In the genomic region with DNA sequence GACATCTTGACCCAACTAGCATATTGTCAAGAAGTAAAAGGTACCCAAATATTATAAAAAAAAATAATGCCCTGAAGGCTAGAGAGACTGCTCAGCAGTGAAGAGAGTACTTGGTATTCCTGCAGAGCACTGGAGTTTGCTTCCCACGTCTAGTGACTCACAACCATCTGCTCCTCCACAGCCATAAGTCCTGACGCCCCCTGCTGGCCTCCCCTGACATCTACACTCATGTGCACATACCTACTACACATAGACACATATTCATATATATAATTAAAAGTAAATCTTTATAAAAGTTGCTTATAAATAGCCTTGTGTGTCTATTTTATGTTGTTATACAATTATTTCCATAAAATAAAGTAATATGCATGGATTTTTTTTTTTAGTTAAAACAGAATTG, we compare ENCODE assay signal across 23 mouse cellular contexts. TPM values are rescaled to one million over a fixed set of nuclear protein-coding genes. Genes with fewer than 3 reads are reported as not detected.
A peak's percentile ranks its signal among the peaks of the same experiment; 100 is the strongest.
DNase-seq lines count a peak whose midpoint lies in the region; ATAC-seq and TF ChIP-seq lines count a peak whose summit lies in the region.
"Had no signal": no experiment of that assay in that cellular context is flagged by ENCODE, and none has a peak within 500 bp of the region (broad histone marks: within the 10 kb centered on the region; RNA-seq: fewer than 3 reads in every experiment).

No protein-coding gene starts in this region.

- ATAC-seq in liver, postnatal 0 days: no peak
- ATAC-seq in liver, embryonic 12.5 days: no peak
- ATAC-seq: forebrain, embryonic 13.5 days had no signal

- H3K36me3 ChIP-seq in heart, embryonic 10.5 days: peaks cover 25% of the 10 kb centered on the region
- H3K36me3 ChIP-seq in liver, postnatal 0 days (replicated peaks; ENCODE audit: insufficient read depth, low read length): no peaks in the 10 kb centered on the region; the same call in 1 of the 2 replicates
- H3K36me3 ChIP-seq in liver, embryonic 12.5 days: 0 out of 2 replicates have a peak, but pooled peaks cover 4% of the 10 kb centered on the region
- peaks cover 0 to 3% of the 10 kb centered on the region in 2 experiments; a peak in 3 of 4 replicates for H3K36me3 ChIP-seq in MEL (ENCODE audit: control insufficient read depth in 1 of 2, insufficient read depth in 2 of 2, low read length in 2 of 2)
- H3K36me3 ChIP-seq in limb, embryonic 10.5 days: peaks cover 11% of the 10 kb centered on the region
- H3K36me3 ChIP-seq: G1E had no signal

- H3K9ac ChIP-seq in liver, postnatal 0 days (replicated peaks): no peak overlapping the region
- no peak overlapping the region for H3K9ac ChIP-seq in liver, embryonic 12.5 days
- H3K9ac ChIP-seq in MEL (ENCODE audit: control insufficient read depth, low read depth, low read length, poor library complexity, severe bottlenecking): no peak overlapping the region
- H3K9ac ChIP-seq: forebrain, embryonic 13.5 days; heart, embryonic 13.5 days; kidney, embryonic 15.5 days; limb, embryonic 13.5 days; neural tube, embryonic 15.5 days had no signal

- H3K4me3 ChIP-seq in heart, embryonic 10.5 days: no peak overlapping the region
- no peak overlapping the region for H3K4me3 ChIP-seq in liver, postnatal 0 days (ENCODE audit: low read depth, low read length)
- H3K4me3 ChIP-seq in liver, embryonic 12.5 days: no peak overlapping the region
- no peak overlapping the region for H3K4me3 ChIP-seq in MEL (ENCODE audit: control insufficient read depth in 1 of 2, insufficient read depth in 1 of 2, low read depth in 2 of 2, low read length in 2 of 2)
- H3K4me3 ChIP-seq in cortical plate, adult 2 months (ENCODE audit: insufficient read depth, low read length): no peak overlapping the region
- no peak overlapping the region for H3K4me3 ChIP-seq in limb, embryonic 10.5 days
- H3K4me3 ChIP-seq: forebrain, embryonic 13.5 days; heart, embryonic 13.5 days; kidney, embryonic 15.5 days; limb, embryonic 13.5 days; midbrain, embryonic 10.5 days; neural tube, embryonic 15.5 days had no signal

- H3K9me3 ChIP-seq in heart, embryonic 10.5 days: no peaks in the 10 kb centered on the region
- H3K9me3 ChIP-seq in liver, postnatal 0 days (ENCODE audit: low read length): no peaks in the 10 kb centered on the region
- no peaks in the 10 kb centered on the region; the same call in 1 of the 2 replicates for H3K9me3 ChIP-seq in liver, embryonic 12.5 days (replicated peaks)
- H3K9me3 ChIP-seq in MEL (replicated peaks; ENCODE audit: insufficient read depth, low read length): no peaks in the 10 kb centered on the region
- no peaks in the 10 kb centered on the region for H3K9me3 ChIP-seq in limb, embryonic 10.5 days (replicated peaks)
- H3K9me3 ChIP-seq: forebrain, embryonic 13.5 days; heart, embryonic 13.5 days; kidney, embryonic 15.5 days; midbrain, embryonic 10.5 days; neural tube, embryonic 15.5 days had no signal

- no peak for TF ChIP-seq RAD21 in MEL (IDR thresholded peaks at IDR 0.05; ENCODE audit: low read depth, low read length)

- no peak for TF ChIP-seq POLR2A in MEL (IDR thresholded peaks at IDR 0.05; ENCODE audit: control insufficient read depth in 1 of 2, insufficient read depth in 1 of 2, low read depth in 1 of 2, low read length in 2 of 2, poor library complexity in 1 of 2)
- no peak for TF ChIP-seq POLR2A in cortical plate, adult 2 months (IDR thresholded peaks at IDR 0.05; ENCODE audit: extremely low read depth, insufficient read depth, low read length)

- H3K27ac ChIP-seq in heart, embryonic 10.5 days: no peak overlapping the region
- no peak overlapping the region for H3K27ac ChIP-seq in liver, postnatal 0 days (ENCODE audit: low read depth)
- no peak overlapping the region for H3K27ac ChIP-seq in liver, embryonic 12.5 days
- no peak overlapping the region for H3K27ac ChIP-seq in MEL (ENCODE audit: control insufficient read depth, low read depth, low read length)
- H3K27ac ChIP-seq in cortical plate, adult 2 months (ENCODE audit: insufficient read depth, low read length): no peak overlapping the region
- H3K27ac ChIP-seq in limb, embryonic 10.5 days: no peak overlapping the region
- H3K27ac ChIP-seq: forebrain, embryonic 13.5 days; heart, embryonic 13.5 days; kidney, embryonic 15.5 days; limb, embryonic 13.5 days; midbrain, embryonic 10.5 days; neural tube, embryonic 15.5 days had no signal

- H3K4me2 ChIP-seq in liver, postnatal 0 days (ENCODE audit: low read depth, low read length): no peak overlapping the region
- H3K4me2 ChIP-seq in liver, embryonic 12.5 days: no peak overlapping the region
- H3K4me2 ChIP-seq: forebrain, embryonic 13.5 days; heart, embryonic 13.5 days; kidney, embryonic 15.5 days; limb, embryonic 13.5 days; neural tube, embryonic 15.5 days had no signal

- TF ChIP-seq EP300 in liver, postnatal 0 days (IDR thresholded peaks at IDR 0.05; ENCODE audit: low read depth): no peak
- TF ChIP-seq EP300 in MEL (IDR thresholded peaks at IDR 0.05; ENCODE audit: low read depth in 1 of 2, low read length in 2 of 2): no peak

- 70% methylated on average over 2 of the region's 2 CpGs for WGBS in heart, embryonic 10.5 days
- 82% methylated on average over 2 of the region's 2 CpGs for WGBS in liver, postnatal 0 days (ENCODE audit: insufficient replicate concordance)
- WGBS in liver, embryonic 12.5 days (ENCODE audit: insufficient replicate concordance): 53% methylated on average over 2 of the region's 2 CpGs
- WGBS in limb, embryonic 10.5 days: 82% methylated on average over 2 of the region's 2 CpGs

- no peaks in the 10 kb centered on the region for H3K79me2 ChIP-seq in MEL (ENCODE audit: control insufficient read depth, insufficient read depth, low read length, poor library complexity)

- no peaks in the 10 kb centered on the region for H3K27me3 ChIP-seq in heart, embryonic 10.5 days (ENCODE audit: insufficient read depth, poor library complexity, severe bottlenecking)
- H3K27me3 ChIP-seq in liver, postnatal 0 days (ENCODE audit: insufficient read depth, low read length): no peaks in the 10 kb centered on the region
- H3K27me3 ChIP-seq in liver, embryonic 12.5 days (replicated peaks): no peaks in the 10 kb centered on the region
- H3K27me3 ChIP-seq in MEL (ENCODE audit: control insufficient read depth in 1 of 2, insufficient read depth in 2 of 2, low read length in 2 of 2): no peaks in the 10 kb centered on the region
- no peaks in the 10 kb centered on the region for H3K27me3 ChIP-seq in limb, embryonic 10.5 days (ENCODE audit: low read depth, poor library complexity, severe bottlenecking)
- H3K27me3 ChIP-seq: forebrain, embryonic 13.5 days; heart, embryonic 13.5 days; kidney, embryonic 15.5 days; limb, embryonic 13.5 days; neural tube, embryonic 15.5 days had no signal

- peak; percentile 82 for DNase-seq in heart, adult 11 months
- no peak for DNase-seq in heart, embryonic 10.5 days (ENCODE audit: low spot score)
- DNase-seq in liver, postnatal 0 days: no peak
- DNase-seq in MEL (ENCODE audit: low read depth, low spot score) (peak; percentile 25), adipocyte (ENCODE audit: low spot score) (no peak)
- no peak for DNase-seq in limb, embryonic 10.5 days (ENCODE audit: low spot score)
- DNase-seq: adrenal gland, postnatal 14 days; heart, postnatal 4 days; lung, adult 18-20 months; lung, postnatal 4 days; thymus, postnatal 14 days had no signal

- no peaks in the 10 kb centered on the region for H3K4me1 ChIP-seq in heart, embryonic 10.5 days
- no peaks in the 10 kb centered on the region for H3K4me1 ChIP-seq in liver, postnatal 0 days (ENCODE audit: insufficient read depth)
- H3K4me1 ChIP-seq in liver, embryonic 12.5 days: no peaks in the 10 kb centered on the region; the same call in 1 of the 2 replicates
- H3K4me1 ChIP-seq in MEL (ENCODE audit: control insufficient read depth in 1 of 2, insufficient read depth in 2 of 2, low read length in 2 of 2): no peaks in the 10 kb centered on the region
- no peaks in the 10 kb centered on the region for H3K4me1 ChIP-seq in cortical plate, adult 2 months (ENCODE audit: control insufficient read depth, insufficient read depth, low read length)
- no peaks in the 10 kb centered on the region for H3K4me1 ChIP-seq in limb, embryonic 10.5 days
- H3K4me1 ChIP-seq: forebrain, embryonic 13.5 days; heart, embryonic 13.5 days; kidney, embryonic 15.5 days; limb, embryonic 13.5 days; midbrain, embryonic 10.5 days; neural tube, embryonic 15.5 days had no signal

- 0 out of 2 replicates have a peak, but pooled peaks have one; percentile 14 for TF ChIP-seq CTCF in liver, postnatal 0 days (IDR thresholded peaks at IDR 0.05; ENCODE audit: low read depth)
- TF ChIP-seq CTCF in MEL (IDR thresholded peaks at IDR 0.05 in 2 of 3, conservative IDR thresholded peaks at IDR 0.05 in 1 of 3; ENCODE audit: control insufficient read depth in 1 of 3, insufficient read depth in 1 of 3, low read depth in 2 of 3, low read length in 3 of 3, poor library complexity in 1 of 3, severe bottlenecking in 1 of 3): peak; percentile 16 to 46 (median 31); a peak in 5 of 6 replicates
- TF ChIP-seq CTCF in cortical plate, adult 2 months (IDR thresholded peaks at IDR 0.05; ENCODE audit: extremely low read depth, insufficient read depth, low read length): peak; percentile 11; the same call in 1 of the 2 replicates

TF ChIP-seq in MEL, 35 proteins besides CTCF, POLR2A, EP300 and RAD21 (continues in another document):
- TF ChIP-seq CHD2 (IDR thresholded peaks at IDR 0.05; ENCODE audit: low read length): no peak
- TF ChIP-seq POLR2AphosphoS2 (IDR thresholded peaks at IDR 0.05; ENCODE audit: low read length): no peak
- TF ChIP-seq MYC (IDR thresholded peaks at IDR 0.05; ENCODE audit: low read depth, low read length): no peak

RNA-seq across cellular contexts. Expression of a gene that starts 24.5 kb away (rescaled TPM):
- polyA plus RNA-seq in heart, embryonic 10.5 days (2016; fragmentation: Nextera tagmentation; extraction: Ambion mirVana): 72.7 and 75.8 TPM in 2 replicates
- 18.3 and 19.7 TPM in 2 replicates for polyA plus RNA-seq in liver, postnatal 0 days (2015; fragmentation: Nextera tagmentation; extraction: Ambion mirVana)
- 26.2 and 27.2 TPM in 2 replicates for polyA plus RNA-seq in liver, embryonic 12.5 days (2016; fragmentation: Nextera tagmentation; extraction: Ambion mirVana)
- total RNA-seq in MEL (2012; rRNA removed): 23.0 and 23.7 TPM in 2 replicates
- polyA plus RNA-seq in MEL (2012; ENCODE audit: insufficient read depth in 1 of 2, insufficient read length in 2 of 2, low read depth in 1 of 2, low replicate concordance in 2 of 2, missing spikeins in 1 of 2): 10 to 100 TPM in 1 of 2 experiments, not detected in 1; 37.5 TPM
- 168 and 176 TPM in 2 replicates for polyA plus RNA-seq in cortical plate, adult 2 months (2012; rRNA removed)
- 47.2 and 57.7 TPM in 2 replicates for polyA plus RNA-seq in limb, embryonic 10.5 days (2016; fragmentation: Nextera tagmentation; extraction: Ambion mirVana)
- total RNA-seq: G1E had no signal

RNA-seq across cellular contexts. Expression of a gene that starts 25.1 kb away (rescaled TPM):
- not detected in 2 replicates for polyA plus RNA-seq in heart, embryonic 10.5 days (2016; fragmentation: Nextera tagmentation; extraction: Ambion mirVana)
- not detected in 2 replicates for polyA plus RNA-seq in liver, postnatal 0 days (2015; fragmentation: Nextera tagmentation; extraction: Ambion mirVana)
- polyA plus RNA-seq in liver, embryonic 12.5 days (2016; fragmentation: Nextera tagmentation; extraction: Ambion mirVana): not detected in 2 replicates
- not detected in 2 replicates for total RNA-seq in MEL (2012; rRNA removed)
- not detected for polyA plus RNA-seq in MEL (2012; ENCODE audit: insufficient read depth in 1 of 2, insufficient read length in 2 of 2, low read depth in 1 of 2, low replicate concordance in 2 of 2, missing spikeins in 1 of 2)
- polyA plus RNA-seq in cortical plate, adult 2 months (2012; rRNA removed): 0.15 and 0.28 TPM in 2 replicates
- polyA plus RNA-seq in limb, embryonic 10.5 days (2016; fragmentation: Nextera tagmentation; extraction: Ambion mirVana): not detected in 2 replicates
- total RNA-seq: adrenal gland, postnatal 14 days; gastrocnemius, postnatal 4 days; heart, postnatal 4 days; layer of hippocampus, adult 8-10 months; left cerebral cortex, adult 8-10 months had no signal
- polyA plus RNA-seq: G1E; midbrain, embryonic 10.5 days; neural tube, embryonic 15.5 days had no signal

Comparison
In these comparisons a context has a peak if more than half of its experiments do, and no peak if none do; other contexts are left out.
1. DNase-seq: peak in heart, adult 11 months (single experiment) and MEL (single experiment); none in heart, embryonic 10.5 days (single experiment), liver, postnatal 0 days (single experiment), limb, embryonic 10.5 days (single experiment) and adipocyte (single experiment).
2. Peak in every context shown above with its lines, with median percentiles within 50 percentile points of each other: CTCF ChIP-seq.